Mouse (Mus musculus) forebrain, embryonic 10.5 days (tissue): ENCODE data around the gene Spata31d1a. TPM values are rescaled to one million over a fixed set of nuclear protein-coding genes. Genes with fewer than 3 reads are reported as not detected.
"Not testable (repeated sequence)": the region's sequence is repeated elsewhere in the genome, so short reads cannot be mapped to it uniquely, and the experiment has no call there.

Experiments used
- DNase-seq: peaks from one replicate; pipeline ENCODE4 v3.0.0-alpha.2; 2017; ENCODE audit warnings: low spot score; ENCODE audit errors: extremely low spot score
- H3K27ac ChIP-seq: fragments of 300-500 bp; sonication (generic); 2 replicates; pipeline ENCODE4 v1.5.1; 2016; ENCODE audit warnings: mild to moderate bottlenecking
- H3K27me3 ChIP-seq: fragments of 300-500 bp; sonication (generic); 2 replicates; pipeline ENCODE4 v1.6.1; 2016; ENCODE audit warnings: mild to moderate bottlenecking; ENCODE audit not compliant: poor library complexity, severe bottlenecking
- H3K36me3 ChIP-seq: fragments of 300-500 bp; sonication (generic); replicated peaks from 2 replicates; pipeline ENCODE4 v1.6.1; 2016; ENCODE audit warnings: mild to moderate bottlenecking, moderate library complexity
- H3K4me1 ChIP-seq: fragments of 300-500 bp; sonication (generic); 2 replicates; pipeline ENCODE4 v1.6.1; 2016
- H3K4me3 ChIP-seq: fragments of 300-500 bp; sonication (generic); 2 replicates; pipeline ENCODE4 v1.5.1; 2016; ENCODE audit warnings: mild to moderate bottlenecking, moderate library complexity
- H3K9me3 ChIP-seq: fragments of 300-500 bp; sonication (generic); 2 replicates; pipeline ENCODE4 v1.6.1; 2016; ENCODE audit warnings: mild to moderate bottlenecking, moderate library complexity
- WGBS: fragments of 180-500 bp; shearing (Covaris S2); methylation state at CpG from one replicate; pipeline ENCODE4 v1.1.7; 2016; 5-methylcytosine and 5-hydroxymethylcytosine counted together
- polyA plus RNA-seq: library from polyadenylated mRNA; unstranded; fragments of >200 nt; fragmentation: Nextera tagmentation; extraction: Ambion mirVana; gene quantifications from 2 replicates; pipeline ENCODE4 v1.2.1, GENCODE M21; 2016

Gene Spata31d1a
- 0.04 and 0.05 TPM in 2 replicates for polyA plus RNA-seq

- H3K4me1 ChIP-seq, result peaks cover 5% of the 10 kb centered on the region; the same call in 1 of the 2 replicates
- WGBS, result 92% methylated on average over 15 of the region's 15 CpGs
These were observed at the start of gene Spata31d1a for GRCm38 (mm10) chr13:59710230-59710629. Gene Spata31d1a (minus strand): TSS chr13:59710330.

GRCm38 (mm10) chr13:59756906-59757305 is 46.8 kb upstream of the Spata31d1a start:
- H3K27ac ChIP-seq, result no peak overlapping the region
- 94% methylated on average over 7 of the region's 7 CpGs for WGBS
- H3K9me3 ChIP-seq, result no peaks in the 10 kb centered on the region
- no peaks in the 10 kb centered on the region for H3K4me1 ChIP-seq
- H3K36me3 ChIP-seq, result peaks cover 78% of the 10 kb centered on the region
- no peaks in the 10 kb centered on the region for H3K27me3 ChIP-seq
- no peak overlapping the region for H3K4me3 ChIP-seq
- no peak for DNase-seq

More at GRCm38 (mm10) chr13:59710230-59710629, at the start of gene Spata31d1a:
- H3K4me3 ChIP-seq, result no peak within 1 kb of the TSS
- H3K27me3 ChIP-seq, result peaks cover 9% of the 10 kb centered on the region; the same call in 1 of the 2 replicates
- no peaks in the 10 kb centered on the region for H3K36me3 ChIP-seq
- H3K27ac ChIP-seq, result no peak within 1 kb of the TSS
- H3K9me3 ChIP-seq, result no peaks in the 10 kb centered on the region
- DNase-seq, result no peak

- H3K36me3 ChIP-seq, result peaks cover 18% of the 10 kb centered on the region
- no peak for DNase-seq
- H3K27me3 ChIP-seq, result no peaks in the 10 kb centered on the region
- no peak overlapping the region for H3K4me3 ChIP-seq
- H3K27ac ChIP-seq, result no peak overlapping the region
- 0 out of 2 replicates have a peak, but pooled peaks cover 4% of the 10 kb centered on the region for H3K4me1 ChIP-seq
- WGBS, result 77% methylated on average over 12 of the region's 12 CpGs
- no peaks in the 10 kb centered on the region for H3K9me3 ChIP-seq
These were observed 40.2 kb upstream of the Spata31d1a start for GRCm38 (mm10) chr13:59750310-59750709.

- H3K36me3 ChIP-seq, result no peaks in the 10 kb centered on the region
- no peaks in the 10 kb centered on the region for H3K9me3 ChIP-seq
- no peak for DNase-seq
- WGBS, result 84% methylated on average over 9 of the region's 9 CpGs
- no peak within 1 kb of the TSS for H3K27ac ChIP-seq
- H3K4me3 ChIP-seq, result no peak within 1 kb of the TSS
- 0 out of 2 replicates have a peak, but pooled peaks cover 4% of the 10 kb centered on the region for H3K4me1 ChIP-seq
- no peaks in the 10 kb centered on the region for H3K27me3 ChIP-seq
These were observed 36.6 kb upstream of the Spata31d1a start, which contains the start of gene 1700014D04Rik for GRCm38 (mm10) chr13:59746711-59747110. Gene 1700014D04Rik (minus strand): TSS chr13:59746752.

GRCm38 (mm10) chr13:59746164-59746563 is 36.0 kb upstream of the Spata31d1a start:
- DNase-seq, result no peak
- H3K27me3 ChIP-seq, result no peaks in the 10 kb centered on the region
- H3K36me3 ChIP-seq, result no peaks in the 10 kb centered on the region
- 0 out of 2 replicates have a peak, but pooled peaks cover 4% of the 10 kb centered on the region for H3K4me1 ChIP-seq
- no peak overlapping the region for H3K27ac ChIP-seq
- H3K9me3 ChIP-seq, result no peaks in the 10 kb centered on the region
- WGBS, result 69% methylated on average over 6 of the region's 6 CpGs
- no peak overlapping the region for H3K4me3 ChIP-seq

GRCm38 (mm10) chr13:59745462-59745861 is 35.3 kb upstream of the Spata31d1a start:
- H3K27me3 ChIP-seq, result no peaks in the 10 kb centered on the region
- H3K27ac ChIP-seq, result no peak overlapping the region
- no peaks in the 10 kb centered on the region for H3K36me3 ChIP-seq
- 86% methylated on average over 6 of the region's 6 CpGs for WGBS
- H3K4me1 ChIP-seq, result no peaks in the 10 kb centered on the region
- no peak overlapping the region for H3K4me3 ChIP-seq
- no peak for DNase-seq
- H3K9me3 ChIP-seq, result no peaks in the 10 kb centered on the region

- Histone ChIP-seq H3K36me3 (no peaks in the 10 kb centered on the region), H3K27ac (no peak overlapping the region), H3K27me3 (no peaks in the 10 kb centered on the region), H3K9me3 (no peaks in the 10 kb centered on the region), H3K4me3 (no peak overlapping the region), H3K4me1 (no peaks in the 10 kb centered on the region)
- 85% methylated on average over 10 of the region's 10 CpGs for WGBS
- no peak for DNase-seq
These were observed 31.6 kb upstream of the Spata31d1a start for GRCm38 (mm10) chr13:59741697-59742096.

GRCm38 (mm10) chr13:59741096-59741495 is 31.0 kb upstream of the Spata31d1a start:
- Histone ChIP-seq H3K4me3 (no peak overlapping the region), H3K4me1 (no peaks in the 10 kb centered on the region), H3K9me3 (no peaks in the 10 kb centered on the region), H3K36me3 (no peaks in the 10 kb centered on the region), H3K27ac (no peak overlapping the region), H3K27me3 (no peaks in the 10 kb centered on the region)
- no peak for DNase-seq
- 93% methylated on average over 11 of the region's 11 CpGs for WGBS

- no peak for DNase-seq
- Histone ChIP-seq H3K36me3 (no peaks in the 10 kb centered on the region), H3K9me3 (no peaks in the 10 kb centered on the region), H3K4me1 (peaks cover 10% of the 10 kb centered on the region), H3K27me3 (no peaks in the 10 kb centered on the region), H3K4me3 (no peak overlapping the region), H3K27ac (no peak overlapping the region)
- WGBS, result 91% methylated on average over 4 of the region's 4 CpGs
These were observed 29.3 kb upstream of the Spata31d1a start for GRCm38 (mm10) chr13:59739397-59739796.

- H3K9me3 ChIP-seq, result no peaks in the 10 kb centered on the region
- WGBS, result 88% methylated on average over 2 of the region's 2 CpGs
- H3K4me3 ChIP-seq, result no peak overlapping the region
- H3K36me3 ChIP-seq, result no peaks in the 10 kb centered on the region
- H3K27me3 ChIP-seq, result no peaks in the 10 kb centered on the region
- H3K4me1 ChIP-seq, result peaks cover 11% of the 10 kb centered on the region
- no peak overlapping the region for H3K27ac ChIP-seq
- DNase-seq, result no peak
These were observed 28.3 kb upstream of the Spata31d1a start for GRCm38 (mm10) chr13:59738455-59738854.

- DNase-seq, result peak; percentile 39
- H3K36me3 ChIP-seq, result no peaks in the 10 kb centered on the region
- peaks cover 15% of the 10 kb centered on the region for H3K4me1 ChIP-seq
- no peak overlapping the region for H3K4me3 ChIP-seq
- no peaks in the 10 kb centered on the region for H3K9me3 ChIP-seq
- H3K27me3 ChIP-seq, result no peaks in the 10 kb centered on the region
- 29% methylated on average over 3 of the region's 3 CpGs for WGBS
- no peak overlapping the region for H3K27ac ChIP-seq
These were observed 25.1 kb upstream of the Spata31d1a start for GRCm38 (mm10) chr13:59735190-59735589.

GRCm38 (mm10) chr13:59734347-59734746 is 24.2 kb upstream of the Spata31d1a start:
- DNase-seq, H3K9me3 ChIP-seq, H3K4me3 ChIP-seq, H3K27ac ChIP-seq, H3K27me3 ChIP-seq, H3K36me3 ChIP-seq: not testable (repeated sequence)
- 30% methylated on average over 6 of the region's 6 CpGs for WGBS
- peaks cover 15% of the 10 kb centered on the region for H3K4me1 ChIP-seq

- Histone ChIP-seq H3K27ac (no peak overlapping the region), H3K4me1 (peaks cover 15% of the 10 kb centered on the region)
- 75% methylated on average over 4 of the region's 4 CpGs for WGBS
These were observed 23.8 kb upstream of the Spata31d1a start for GRCm38 (mm10) chr13:59733936-59734335.

GRCm38 (mm10) chr13:59731652-59732051 is 21.5 kb upstream of the Spata31d1a start, which contains the start of gene Spata31d1d:
Gene Spata31d1d (minus strand): TSS chr13:59731752.
- DNase-seq, result no peak
- H3K4me3 ChIP-seq, result no peak within 1 kb of the TSS
- no peak within 1 kb of the TSS for H3K27ac ChIP-seq
- H3K27me3 ChIP-seq, result peaks cover 16% of the 10 kb centered on the region
- H3K4me1 ChIP-seq, result peaks cover 23% of the 10 kb centered on the region
- H3K36me3 ChIP-seq, result no peaks in the 10 kb centered on the region
- WGBS, result 44% methylated on average over 7 of the region's 7 CpGs
- no peaks in the 10 kb centered on the region for H3K9me3 ChIP-seq

More at GRCm38 (mm10) chr13:59733936-59734335, 23.8 kb upstream of the Spata31d1a start:
- H3K27me3 ChIP-seq, result no peaks in the 10 kb centered on the region
- DNase-seq, result no peak
- H3K4me3 ChIP-seq, result no peak overlapping the region
- no peaks in the 10 kb centered on the region for H3K36me3 ChIP-seq
- H3K9me3 ChIP-seq, result no peaks in the 10 kb centered on the region
